Mouse (Mus musculus) embryo, embryonic 11 days (tissue): ENCODE data around the gene Arhgap4.

Source experiments
- DNase-seq: peaks from one replicate; pipeline ENCODE4 v3.0.0-alpha.2; 2015

The Arhgap4 gene

DNA sequence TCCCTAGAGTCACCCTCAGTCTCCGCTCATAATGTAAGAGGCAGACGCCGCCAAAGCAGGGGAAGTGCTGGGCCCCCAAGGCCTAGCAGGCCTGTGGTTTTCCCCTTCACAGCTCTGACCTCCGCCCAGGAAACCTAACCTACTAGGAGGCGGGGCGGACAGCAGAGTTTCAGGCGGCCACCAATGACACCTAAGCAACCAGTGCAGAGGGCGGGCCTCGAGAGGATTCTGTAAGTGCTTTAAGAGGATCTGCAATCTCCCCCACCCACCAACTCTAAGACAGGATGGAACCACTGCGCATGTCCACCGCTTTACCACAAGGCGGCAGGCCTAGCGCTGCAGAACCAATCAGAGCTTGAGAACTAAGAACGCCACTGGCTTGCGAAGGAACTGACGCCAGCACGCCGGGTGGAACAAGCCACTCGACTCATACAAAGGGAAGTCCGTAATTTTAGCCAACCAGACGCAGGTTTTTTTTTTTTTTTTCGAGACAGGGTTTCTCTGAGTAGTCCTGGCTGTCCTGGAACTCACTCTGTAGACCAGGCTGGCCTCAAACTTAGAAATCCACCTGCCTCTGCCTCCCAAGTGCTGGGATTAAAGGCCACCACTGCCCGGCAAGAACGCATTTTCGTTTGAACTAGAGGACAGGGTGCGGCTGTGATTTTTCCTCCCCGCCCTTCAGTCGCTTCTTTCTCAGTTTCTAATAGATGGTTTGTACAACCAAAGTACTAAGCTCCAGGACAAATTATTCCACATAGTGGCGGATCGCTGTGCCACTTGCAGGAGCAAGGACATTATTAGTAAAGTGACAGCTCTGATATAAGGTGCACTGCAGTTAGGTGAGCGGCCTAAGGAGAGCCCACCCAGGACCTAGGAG is 6.6 kb downstream of the Arhgap4 start:
- DNase-seq: peak; percentile 94

DNA sequence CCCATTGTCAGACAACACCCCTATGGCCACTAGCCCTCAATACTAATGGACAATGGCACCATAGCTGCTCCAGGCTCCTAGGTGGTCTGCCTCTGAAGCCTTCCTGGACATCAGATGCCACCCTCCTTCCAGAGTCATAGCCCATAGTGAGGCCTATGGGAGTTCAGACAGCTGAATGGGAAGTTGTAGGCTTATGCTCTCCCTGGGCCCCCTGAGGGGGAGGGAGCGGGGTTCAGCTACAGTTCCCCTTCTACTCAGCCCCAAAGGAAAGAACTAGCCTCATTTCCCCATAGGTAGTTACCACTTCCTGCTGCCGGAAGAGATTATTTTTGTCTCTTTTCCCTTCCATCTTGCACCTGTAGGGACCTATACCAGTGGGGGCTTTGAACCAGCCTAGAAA is 10.1 kb downstream of the Arhgap4 start:
- DNase-seq: no peak

DNA sequence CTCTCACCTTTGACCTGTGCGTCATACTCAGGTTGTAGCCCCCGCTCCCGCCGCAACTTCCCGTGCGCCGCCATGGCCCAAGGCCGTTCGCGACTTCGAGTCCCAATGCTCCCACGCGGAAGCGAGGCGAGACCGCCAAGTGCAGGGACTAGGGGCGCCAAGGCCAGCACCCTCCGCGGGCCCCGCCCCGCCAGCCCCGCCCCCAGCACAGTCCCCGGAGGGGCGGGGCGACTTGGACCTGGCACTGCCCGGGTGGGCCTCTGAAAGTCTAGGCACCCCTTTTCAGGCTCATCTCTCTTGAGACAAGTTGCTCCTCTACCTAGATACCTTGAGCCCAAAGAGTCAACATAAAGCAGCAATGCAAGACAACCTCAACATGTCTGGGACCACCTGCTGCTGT is 10.5 kb downstream of the Arhgap4 start:
- peak; percentile 12 for DNase-seq

DNA sequence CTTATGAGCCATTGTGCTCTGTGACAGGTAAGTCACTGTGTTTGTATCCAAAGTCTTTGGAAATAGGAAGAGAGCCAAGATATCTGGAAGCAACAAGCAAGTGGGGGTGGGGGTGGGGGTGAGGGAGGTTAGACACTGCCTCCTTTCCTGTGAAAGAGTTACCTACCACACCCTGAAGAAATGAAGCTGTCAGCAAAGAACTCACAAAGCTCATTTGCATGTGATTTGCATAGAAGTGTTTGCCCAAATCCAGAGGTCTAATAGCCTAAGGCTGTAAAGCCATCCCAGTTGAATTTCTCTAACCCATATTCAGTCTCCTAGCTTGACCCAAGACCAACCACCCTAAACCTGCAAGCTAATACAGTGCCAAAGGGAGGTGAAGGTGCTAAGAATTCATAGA is 11.2 kb downstream of the Arhgap4 start:
- DNase-seq: no peak

DNA sequence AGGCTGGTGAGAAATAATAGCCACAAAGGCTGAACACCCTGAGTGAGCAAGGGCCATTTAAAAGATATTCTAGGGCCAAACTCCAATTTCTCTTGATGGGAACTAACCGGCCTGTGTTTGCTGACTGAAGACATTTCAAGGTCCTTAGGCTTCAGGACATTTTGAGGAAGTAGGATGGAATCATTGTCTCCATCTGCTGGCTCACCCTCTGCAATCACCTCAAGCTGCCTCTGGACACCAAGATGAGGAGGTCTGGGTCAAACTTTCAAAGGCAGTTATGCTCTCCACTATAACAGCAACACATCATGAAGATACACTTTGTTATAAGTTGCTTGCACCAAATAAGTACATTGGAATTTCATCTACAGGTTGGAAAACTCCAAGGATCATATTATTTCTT is 11.6 kb downstream of the Arhgap4 start:
- DNase-seq: no peak

DNA sequence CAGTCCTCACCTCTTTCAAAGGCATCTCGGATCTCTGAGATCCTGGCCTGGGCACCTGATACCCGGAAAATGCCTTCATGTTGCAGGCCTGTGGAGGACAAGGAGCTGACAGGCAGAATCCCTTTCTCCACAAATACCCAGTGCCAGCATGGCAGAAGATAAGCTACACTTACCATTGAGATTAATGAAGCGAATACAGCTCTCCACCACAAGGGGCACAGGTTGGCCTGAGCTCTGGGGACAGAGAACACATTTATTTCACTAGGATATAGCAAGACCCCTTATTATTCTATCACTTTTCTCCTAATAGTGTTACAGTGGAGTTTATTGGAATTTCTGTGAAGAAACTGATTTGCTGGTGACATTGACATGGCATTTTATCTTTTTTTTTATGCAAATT is 23.7 kb downstream of the Arhgap4 start:
- DNase-seq: no peak

DNA sequence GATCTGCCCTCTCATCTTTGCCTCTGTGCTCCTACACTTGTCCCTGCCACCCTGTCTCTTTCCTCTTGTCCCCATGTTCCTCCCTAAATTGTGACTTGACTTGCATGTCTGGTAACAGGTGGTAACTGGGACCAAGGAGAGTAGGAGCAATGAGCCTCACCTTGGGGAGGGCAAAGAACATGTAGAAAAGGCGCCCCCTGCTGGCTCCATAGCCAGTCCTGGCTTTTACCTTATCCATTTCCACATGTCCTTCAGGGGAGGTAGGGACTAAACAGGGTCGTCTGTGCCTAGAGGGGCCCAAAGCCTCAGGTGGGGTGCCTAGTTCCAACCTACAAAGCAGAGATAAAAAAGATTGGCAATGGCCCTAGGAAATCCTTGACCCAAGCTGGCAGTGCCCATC is 26.0 kb downstream of the Arhgap4 start, which contains the start of gene L1cam:
Gene L1cam, minus strand, starts transcription at position 387 of the 400 bp plus-strand sequence.
- DNase-seq: peak; percentile 55

DNA sequence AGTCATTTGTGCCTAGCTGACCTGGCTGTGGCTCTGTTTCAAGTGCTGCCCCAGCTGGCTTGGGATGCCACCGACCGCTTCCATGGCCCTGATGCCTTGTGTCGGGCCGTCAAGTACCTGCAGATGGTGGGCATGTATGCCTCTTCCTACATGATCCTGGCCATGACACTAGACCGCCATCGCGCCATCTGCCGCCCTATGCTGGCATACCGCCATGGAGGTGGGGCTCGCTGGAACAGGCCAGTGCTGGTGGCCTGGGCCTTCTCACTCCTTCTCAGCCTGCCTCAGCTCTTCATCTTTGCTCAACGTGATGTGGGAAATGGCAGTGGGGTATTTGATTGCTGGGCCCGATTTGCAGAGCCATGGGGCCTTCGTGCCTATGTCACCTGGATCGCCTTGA is 28.8 kb downstream of the Arhgap4 start:
- DNase-seq: no peak

DNA sequence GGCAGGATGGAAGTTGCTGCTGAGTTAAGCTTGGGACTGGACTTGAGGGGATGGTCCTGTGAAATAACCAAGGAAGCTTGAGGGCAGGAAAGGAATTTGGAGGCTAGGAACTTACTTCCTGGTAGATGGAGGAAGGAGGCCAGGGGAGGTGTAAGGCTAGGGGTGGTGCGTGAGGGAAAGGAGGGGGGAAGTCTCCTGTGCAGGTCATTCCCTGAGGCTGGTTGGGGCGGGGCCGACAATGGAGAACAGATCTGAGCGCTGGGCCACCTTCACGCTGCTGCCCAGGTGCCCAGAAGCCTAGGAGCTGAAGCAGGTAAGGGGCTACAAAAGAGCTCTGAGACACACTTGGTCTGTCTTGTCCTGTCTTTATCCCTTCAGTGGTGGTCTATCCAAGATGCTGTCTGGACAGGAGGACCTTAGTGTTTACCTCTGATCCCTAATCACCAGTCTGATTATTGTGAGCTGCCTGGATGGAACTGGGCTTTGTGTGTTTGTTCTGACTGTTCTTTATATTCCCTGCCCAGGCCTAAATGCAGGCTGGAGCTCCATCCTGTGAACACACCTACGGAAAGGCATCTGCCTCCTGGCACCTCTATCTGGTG is 30.0 kb downstream of the Arhgap4 start, which contains the start of gene Avpr2:
Gene Avpr2, plus strand, starts transcription at position 552 of the 602 bp plus-strand sequence.
- DNase-seq: no peak

DNA sequence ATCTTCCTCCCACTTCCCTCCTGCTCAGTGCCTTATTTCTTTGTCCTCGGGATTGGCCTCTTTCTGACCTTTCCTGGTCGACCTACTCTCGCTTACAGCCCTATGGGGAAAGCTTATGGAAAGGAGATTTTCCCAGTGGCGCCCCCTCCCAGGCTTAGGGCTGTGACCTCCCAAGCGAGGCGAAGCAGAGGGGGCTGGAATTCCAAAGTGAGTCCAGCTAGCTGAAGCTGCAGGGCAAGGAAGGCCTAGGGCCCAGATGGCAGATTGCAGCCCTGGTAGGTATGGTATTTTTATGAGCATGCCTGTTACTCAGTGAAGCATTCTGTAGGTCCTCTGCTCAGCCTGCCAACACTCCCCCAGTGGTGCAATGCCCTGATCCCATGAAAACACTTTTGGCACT is 40.2 kb downstream of the Arhgap4 start:
- peak; percentile 16 for DNase-seq

DNA sequence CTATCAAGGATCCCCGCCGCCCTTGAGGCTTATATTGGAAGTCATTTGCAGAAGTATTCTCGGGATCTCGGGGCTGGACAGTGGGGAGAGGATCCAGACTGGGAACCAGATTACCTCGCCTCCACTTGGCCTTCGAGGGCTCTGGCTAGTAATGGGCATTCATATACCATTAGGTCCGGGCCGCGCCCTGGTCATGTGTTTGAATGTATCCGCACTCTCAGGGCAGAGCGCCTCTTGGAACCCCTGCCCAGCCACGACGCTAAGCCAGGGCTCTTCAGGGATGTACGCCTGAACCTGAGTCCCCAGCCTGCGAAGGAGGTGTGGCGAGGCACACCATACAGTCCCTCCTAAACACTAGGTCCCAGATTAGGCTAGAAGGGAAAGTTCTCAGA is 40.6 kb downstream of the Arhgap4 start:
- peak; percentile 22 for DNase-seq

DNA sequence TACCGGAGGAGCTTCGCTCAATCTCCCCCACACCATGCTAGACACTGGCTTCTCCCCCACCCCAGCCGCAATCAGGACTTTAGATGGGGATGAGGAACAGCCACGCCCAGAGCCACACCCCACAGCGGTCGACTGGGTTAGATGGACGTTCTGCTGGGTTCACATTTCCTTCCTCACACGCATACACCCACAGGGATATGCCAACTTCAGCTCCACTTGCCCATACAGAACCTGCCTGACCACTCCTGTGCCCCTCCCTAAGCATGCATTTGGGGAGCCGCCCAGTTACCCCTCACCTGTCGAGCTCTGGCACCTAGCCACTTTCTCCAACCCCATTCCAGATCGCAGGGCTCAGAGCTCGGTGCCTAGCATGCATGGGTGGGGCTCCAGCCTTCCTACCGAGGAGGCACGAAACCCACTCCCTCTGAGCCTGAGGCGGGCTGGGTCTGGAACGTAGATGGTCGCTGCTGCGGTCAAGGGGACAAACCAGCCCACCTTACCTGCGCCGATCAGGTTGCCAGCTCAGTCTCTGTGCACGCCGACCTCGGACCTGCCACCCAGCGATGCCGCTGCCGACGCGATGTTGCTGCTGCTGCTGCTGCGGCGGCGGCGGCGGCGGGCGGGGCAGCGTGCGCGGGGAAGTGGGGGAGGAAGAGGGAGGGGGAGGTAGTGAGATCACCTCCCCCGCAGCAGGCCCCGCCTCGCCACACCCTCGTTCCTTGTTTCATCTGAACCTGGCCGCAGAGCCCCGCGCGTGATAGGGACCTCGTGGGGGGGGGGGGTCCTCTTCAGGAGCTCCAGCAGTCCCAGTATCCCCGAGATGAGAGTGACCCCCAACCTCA is 41.3 kb downstream of the Arhgap4 start:
- peak; percentile 41 for DNase-seq

DNA sequence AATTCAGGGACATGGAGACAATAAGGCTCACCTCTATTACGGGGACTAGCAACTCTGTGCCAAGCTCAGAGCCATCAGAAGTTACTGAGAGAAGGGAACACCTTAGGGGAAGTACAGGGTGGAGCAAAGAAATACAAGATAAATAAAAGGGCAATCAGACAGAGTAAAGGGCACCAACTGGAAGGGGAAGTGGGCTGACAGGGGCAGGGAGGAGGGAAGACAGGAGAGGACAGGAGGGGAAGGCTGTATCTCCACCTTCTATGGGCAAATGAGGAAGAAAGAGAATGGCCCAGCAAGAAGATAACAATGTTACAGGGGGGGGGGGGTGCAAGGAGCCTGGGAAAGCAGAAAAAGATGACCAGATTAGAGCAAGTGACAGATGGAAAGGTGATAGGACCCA is 44.7 kb downstream of the Arhgap4 start:
- no peak for DNase-seq

DNA sequence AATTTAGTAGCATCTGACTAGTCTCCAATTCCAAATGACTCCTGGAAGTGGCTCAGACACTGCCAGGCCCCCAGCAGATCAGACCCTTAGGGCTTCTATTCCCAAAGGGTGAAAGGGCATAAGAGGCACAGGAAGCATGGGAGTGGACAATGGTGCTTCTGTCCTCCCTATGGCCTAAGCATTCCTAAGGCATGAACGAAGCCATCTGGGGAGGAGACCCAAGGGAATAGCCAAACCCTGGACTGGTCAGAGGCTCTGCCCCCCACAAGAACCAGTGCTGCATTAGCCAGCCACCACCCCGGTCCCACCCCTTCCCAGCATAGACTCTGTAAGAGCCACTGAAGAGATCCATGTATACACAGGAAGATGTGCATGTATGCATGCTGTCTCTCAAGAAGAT is 45.8 kb downstream of the Arhgap4 start:
- DNase-seq: no peak

DNA sequence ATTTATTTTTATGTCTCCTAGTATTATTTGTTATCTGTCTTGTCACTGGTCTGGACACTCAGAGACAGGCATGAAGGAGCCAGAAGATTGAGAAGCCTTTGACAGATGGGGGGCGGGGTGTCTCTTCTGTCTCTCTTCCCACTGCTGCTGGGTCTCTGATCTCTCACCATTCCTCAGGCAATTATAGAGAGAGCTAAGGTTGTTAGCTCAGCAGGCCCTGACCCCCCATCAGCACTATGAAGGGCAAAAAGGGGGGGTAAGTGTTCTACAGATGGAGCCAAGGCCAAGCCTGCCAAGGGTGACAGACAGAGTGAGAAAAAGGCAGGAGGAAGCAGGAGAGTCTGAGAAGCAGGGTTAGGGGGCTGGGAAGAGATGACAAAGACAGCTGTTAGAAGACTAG is 49.7 kb downstream of the Arhgap4 start:
- DNase-seq: no peak

DNA sequence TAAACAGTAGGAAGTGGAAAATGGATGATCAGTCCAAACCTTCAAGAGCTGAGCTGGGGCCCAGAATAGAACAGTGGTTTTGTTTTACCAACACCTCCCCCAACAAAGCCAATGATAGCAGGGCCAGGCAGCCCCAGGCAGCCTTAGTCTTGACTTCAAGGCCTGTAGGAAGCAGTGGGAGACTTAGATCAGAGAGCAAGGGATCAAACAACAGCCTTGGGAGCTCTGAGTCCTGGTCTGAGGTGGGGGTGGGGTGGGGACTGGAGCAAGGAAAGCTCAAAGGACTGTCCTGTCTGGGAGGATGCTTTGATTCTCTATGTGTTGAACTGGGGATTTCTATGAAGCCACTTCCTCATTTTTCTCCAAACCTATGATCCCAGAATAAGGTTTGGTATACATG is 50.2 kb downstream of the Arhgap4 start:
- DNase-seq: no peak

DNA sequence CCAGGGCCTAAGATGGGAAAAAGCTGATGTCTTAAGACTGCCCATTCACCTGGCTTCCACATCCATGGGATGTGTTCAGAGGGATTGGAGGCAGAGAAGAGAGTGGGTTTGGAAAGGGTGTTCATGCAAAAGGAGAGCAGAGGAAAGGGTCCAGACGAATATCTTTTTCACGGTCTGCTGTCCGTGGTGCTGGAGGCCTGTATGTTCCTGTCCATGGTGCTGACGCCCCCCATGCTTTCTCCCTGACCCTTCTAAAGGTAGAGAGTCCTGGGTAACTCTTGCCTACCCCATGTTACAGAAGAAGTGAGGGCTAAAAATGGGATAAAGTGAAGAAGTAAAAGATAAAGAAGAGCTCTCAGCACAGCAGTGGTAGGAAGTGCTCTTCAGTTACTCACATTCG is 52.3 kb downstream of the Arhgap4 start:
- DNase-seq: peak; percentile 44

DNA sequence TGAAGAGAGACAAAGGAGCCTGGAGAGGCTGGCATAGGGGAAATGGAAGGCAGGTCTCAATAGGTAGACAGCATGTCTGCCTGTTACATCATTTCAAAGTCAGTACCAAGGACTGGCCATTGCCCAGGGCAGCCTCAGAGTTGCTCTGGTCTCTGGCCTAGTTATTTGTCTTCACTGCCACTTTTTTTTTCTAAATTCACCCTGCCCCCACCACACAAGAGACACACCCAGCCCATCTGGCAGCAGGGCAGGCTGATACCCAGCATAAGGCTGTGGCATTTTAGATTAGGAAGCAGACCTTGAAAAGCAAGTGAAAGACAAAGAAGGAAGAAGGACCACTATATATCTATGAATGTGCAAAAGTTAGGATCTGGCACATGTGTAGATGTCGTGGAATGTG is 53.8 kb downstream of the Arhgap4 start:
- DNase-seq: no peak

DNA sequence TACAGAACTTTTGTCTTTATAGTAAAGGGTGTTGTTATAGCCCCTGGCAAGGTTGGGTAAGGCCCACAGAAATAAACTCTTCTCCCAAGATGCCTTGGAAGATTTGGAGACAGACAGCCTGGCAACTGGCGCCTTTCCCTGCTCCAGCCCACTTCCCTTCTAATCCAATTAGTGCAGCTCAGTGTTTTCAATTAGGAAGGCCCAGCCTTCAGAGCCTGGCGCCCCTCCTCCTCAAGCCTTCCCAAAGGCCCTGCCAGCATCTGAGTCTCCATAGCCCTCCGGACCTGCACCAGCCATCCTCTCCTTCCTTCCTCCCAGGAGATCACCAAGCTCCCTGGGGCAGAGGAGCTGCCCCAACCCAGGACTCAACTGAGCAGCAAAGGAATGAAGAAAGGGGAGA is 54.4 kb downstream of the Arhgap4 start:
- DNase-seq: peak; percentile 11

DNA sequence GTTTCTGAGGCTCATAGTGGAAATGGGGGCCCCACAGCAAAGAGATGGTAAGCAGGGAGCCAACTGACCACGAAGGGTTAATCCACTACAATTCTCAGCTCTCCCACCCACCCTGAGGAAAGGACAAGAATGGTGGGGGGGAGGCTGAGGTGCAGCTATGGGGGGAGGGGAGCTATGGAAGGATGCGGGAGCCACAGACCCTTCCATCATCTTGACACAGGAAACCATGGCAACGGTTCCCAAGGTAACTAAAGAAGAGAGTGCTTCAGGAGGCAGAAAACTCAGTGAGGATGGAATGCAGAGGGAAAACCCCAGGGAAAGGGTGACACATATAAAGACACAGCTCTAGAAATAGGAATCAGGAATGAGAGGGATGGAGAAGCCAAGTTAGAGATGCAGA is 57.0 kb downstream of the Arhgap4 start:
- DNase-seq: peak; percentile 70

DNA sequence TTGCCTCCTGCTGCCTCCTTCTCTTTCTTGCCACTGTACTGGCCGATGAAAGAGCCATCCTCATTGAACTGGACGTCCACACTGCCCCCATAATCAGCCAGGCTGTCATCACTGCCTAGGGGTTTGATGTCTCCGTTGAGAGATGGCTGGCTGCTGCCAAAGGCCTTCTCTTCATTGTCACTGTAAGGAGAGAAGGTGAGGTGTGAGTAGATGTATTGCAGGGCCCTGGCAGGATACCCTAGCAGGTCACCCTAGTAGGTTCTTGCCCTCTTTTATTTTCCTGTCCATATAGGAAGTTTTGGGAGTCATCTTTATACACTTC is 66.6 kb downstream of the Arhgap4 start:
- DNase-seq: no peak

DNA sequence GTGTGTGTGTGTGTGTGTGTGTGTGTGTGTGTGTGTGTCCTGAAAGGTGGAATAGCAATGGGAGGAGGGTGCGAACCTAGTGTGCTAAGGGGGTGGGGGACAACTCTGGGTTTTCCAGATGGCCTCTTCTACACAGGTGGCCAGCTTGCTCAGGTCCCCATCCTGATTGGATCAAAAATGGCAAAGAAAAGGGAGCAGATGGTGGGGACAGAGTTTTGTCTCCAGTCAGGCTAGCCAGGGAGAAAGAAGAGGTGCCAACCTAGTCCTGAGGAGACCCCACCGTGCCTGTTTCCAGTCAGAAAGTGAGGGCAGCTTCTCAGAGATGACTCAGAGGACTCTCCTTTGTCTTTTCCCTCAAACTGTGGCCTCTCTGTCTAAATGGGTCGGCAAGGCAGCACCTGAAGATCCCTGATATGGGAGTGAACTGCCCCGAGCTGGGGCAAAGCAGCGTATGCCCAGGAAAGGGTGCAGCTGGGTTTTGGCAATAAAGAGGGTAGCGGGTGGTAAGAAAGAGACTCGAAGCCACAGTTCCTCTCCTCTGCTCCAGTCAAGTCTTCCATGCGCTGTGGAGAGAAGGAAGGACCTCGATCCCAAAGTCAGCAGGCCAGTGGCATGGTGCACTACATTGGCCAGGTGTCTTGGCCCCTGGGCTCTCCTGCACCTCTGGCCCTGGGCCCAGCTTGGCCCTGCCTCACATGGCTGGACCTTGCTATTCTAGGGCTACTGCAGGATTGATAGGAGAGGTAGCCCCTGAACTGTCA is 67.2 kb downstream of the Arhgap4 start:
- DNase-seq: no peak
